Mouse (Mus musculus): ENCODE measurements around the gene Skint10. TPM values are rescaled to one million over a fixed set of nuclear protein-coding genes. Genes with fewer than 3 reads are reported as not detected.

Gene Skint10
- polyA plus RNA-seq (2014; fragmentation: Nextera tagmentation; extraction: Ambion mirVana): not detected in 2 replicates

DNA sequence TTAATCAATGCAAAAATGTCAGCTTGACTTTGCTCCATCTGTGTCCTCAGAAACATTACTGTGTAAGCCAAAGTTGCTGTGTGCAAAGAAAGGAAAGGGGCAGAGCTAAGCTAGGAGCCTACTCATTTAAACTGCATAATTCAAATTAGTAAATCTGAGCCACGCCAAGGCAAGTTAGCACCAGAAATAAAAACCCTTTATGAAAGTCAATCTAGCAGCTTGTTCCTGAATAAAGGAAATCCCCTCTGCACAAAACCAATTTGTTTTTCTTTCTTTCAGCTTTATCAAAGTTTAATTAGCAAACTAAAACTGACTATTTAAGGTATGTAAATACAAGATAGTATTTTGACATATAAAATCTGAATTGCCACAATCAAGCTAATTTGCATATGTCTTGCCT lies at the start of gene Skint10:
TSS of gene Skint10 (minus strand) at position 101 of the 400 bp plus-strand sequence.
- Histone ChIP-seq H3K4me3 (ENCODE audit: low read depth, low read length) (no peak within 1 kb of the TSS), H3K4me1 (ENCODE audit: insufficient read depth) (no peaks in the 10 kb centered on the region), H3K9ac (no peak within 1 kb of the TSS), H3K27me3 (ENCODE audit: insufficient read depth, low read length) (no peaks in the 10 kb centered on the region), H3K27ac (ENCODE audit: low read depth) (no peak within 1 kb of the TSS), H3K36me3 (ENCODE audit: insufficient read depth) (no peaks in the 10 kb centered on the region), H3K9me3 (ENCODE audit: low read depth, low read length) (no peaks in the 10 kb centered on the region; the same call in 1 of the 2 replicates), H3K4me2 (no peak within 1 kb of the TSS)
- ATAC-seq (ENCODE audit: insufficient read depth) (no peak), DNase-seq (no peak)
- whole genome bisulfite sequencing: 73% methylated on average over 1 of the region's 1 CpGs
- TF ChIP-seq CTCF (IDR thresholded peaks at IDR 0.05; ENCODE audit: low read depth): no peak

DNA sequence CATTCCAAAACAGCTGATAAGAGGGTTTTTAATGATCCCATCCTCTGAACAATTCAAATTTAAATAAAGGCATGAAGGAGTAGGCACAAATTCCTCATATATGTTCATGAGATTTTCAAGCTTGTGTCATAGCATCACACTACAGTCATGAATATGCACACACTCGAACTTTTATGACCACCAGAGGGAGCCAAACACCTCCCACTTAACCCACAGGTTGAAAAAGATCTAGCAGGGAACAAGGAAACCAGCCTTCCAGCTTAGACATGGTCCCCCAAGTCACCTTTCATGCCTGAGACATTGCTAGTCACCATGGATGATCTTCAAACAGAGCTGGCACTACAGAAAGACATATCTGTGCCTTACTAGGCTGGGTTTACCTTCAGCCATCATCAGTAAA lies 16.0 kb upstream of the Skint10 start:
- no peaks in the 10 kb centered on the region for H3K36me3 ChIP-seq (ENCODE audit: insufficient read depth)

More for the DNA sequence above, 16.0 kb upstream of the Skint10 start:
- Histone ChIP-seq H3K27me3 (ENCODE audit: insufficient read depth, low read length) (no peaks in the 10 kb centered on the region), H3K4me1 (ENCODE audit: insufficient read depth) (no peaks in the 10 kb centered on the region), H3K9me3 (ENCODE audit: low read depth, low read length) (peaks cover 5% of the 10 kb centered on the region; the same call in 1 of the 2 replicates), H3K4me3 (ENCODE audit: low read depth, low read length) (no peak overlapping the region), H3K4me2 (no peak overlapping the region), H3K9ac (no peak overlapping the region), H3K27ac (ENCODE audit: low read depth) (no peak overlapping the region)
- ATAC-seq (ENCODE audit: insufficient read depth) (no peak), DNase-seq (peak; percentile 1)
- WGBS: 3% methylated on average over 1 of the region's 1 CpGs
- no peak for TF ChIP-seq CTCF (IDR thresholded peaks at IDR 0.05; ENCODE audit: low read depth)

Other genes with a start within 250 kb of the Skint10 start
- gene Skint2, start 217.7 kb downstream of the Skint10 start, polyA plus RNA-seq (2014; fragmentation: Nextera tagmentation; extraction: Ambion mirVana): not detected in 2 replicates